Mouse (Mus musculus) kidney, adult 2 months (tissue): ENCODE measurements around the gene Epb42. TPM values are rescaled to one million over a fixed set of nuclear protein-coding genes. Genes with fewer than 3 reads are reported as not detected.

ENCODE experiments used
- DNase-seq: peaks from one replicate; pipeline ENCODE4 v3.0.0; 2021
- H3K27ac ChIP-seq: fragments of 200-500 bp; 2 replicates; pipeline ENCODE4 v1.5.1; 2012; ENCODE audit warnings: low read depth, low read length, control low read depth, inconsistent platforms; ENCODE audit not compliant: insufficient read depth
- H3K27me3 ChIP-seq: fragments of 200-500 bp; replicated peaks from 2 replicates; pipeline ENCODE4 v1.6.1; 2012; ENCODE audit warnings: mild to moderate bottlenecking, moderate library complexity, low read length, inconsistent platforms; ENCODE audit not compliant: control insufficient read depth, insufficient read depth
- H3K36me3 ChIP-seq: fragments of 200-500 bp; 2 replicates; pipeline ENCODE4 v1.6.1; 2012; ENCODE audit warnings: mild to moderate bottlenecking, moderate library complexity, low read length, inconsistent platforms; ENCODE audit not compliant: control insufficient read depth, insufficient read depth
- H3K4me1 ChIP-seq: fragments of 200-500 bp; 2 replicates; pipeline ENCODE4 v1.6.1; 2011; ENCODE audit warnings: low read length; ENCODE audit not compliant: control insufficient read depth, insufficient read depth
- H3K4me3 ChIP-seq: fragments of 200-500 bp; 2 replicates; pipeline ENCODE4 v1.5.1; 2011; ENCODE audit warnings: mild to moderate bottlenecking, low read depth, low read length, control low read depth; ENCODE audit not compliant: insufficient read depth
- CTCF ChIP-seq: fragments of 200-500 bp; conservative IDR thresholded peaks from 2 replicates; pipeline ENCODE4 v1.5.1; 2011; ENCODE audit warnings: low read depth, mild to moderate bottlenecking, control low read depth, low read length, moderate library complexity, mixed read lengths; ENCODE audit not compliant: insufficient read depth, insufficient read length
- POLR2A ChIP-seq: fragments of 200-500 bp; IDR thresholded peaks from one replicate; pipeline ENCODE4 v1.6.1; 2011; ENCODE audit warnings: low read depth, low read length, control low read depth
- WGBS: fragments of 180-500 bp; shearing (Covaris S2); methylation state at CpG from one replicate; pipeline ENCODE4 v1.1.7; 2018; 5-methylcytosine and 5-hydroxymethylcytosine counted together
- polyA plus RNA-seq: library from polyadenylated mRNA; depleted of rRNA; stranded (reverse); fragments of >200 nt; gene quantifications from 2 replicates; pipeline ENCODE4 v1.2.3, GENCODE M21; 2012

Gene Epb42
- polyA plus RNA-seq, 1 experiment = 0.38 TPM

- 93% methylated on average over 1 of the region's 1 CpGs for WGBS
- no peak overlapping the region for H3K4me3 ChIP-seq
- TF ChIP-seq CTCF (peak; percentile 33; the same call in 1 of the 2 replicates), POLR2A (no peak)
- H3K27ac ChIP-seq = no peak overlapping the region
- H3K36me3 ChIP-seq = no peaks in the 10 kb centered on the region
- no peak for DNase-seq
- H3K4me1 ChIP-seq = no peaks in the 10 kb centered on the region
- no peaks in the 10 kb centered on the region for H3K27me3 ChIP-seq
Observed at GRCm38 (mm10) chr2:120985241-120985640, 51.6 kb downstream of the Epb42 start.

- H3K27me3 ChIP-seq = no peaks in the 10 kb centered on the region
- no peaks in the 10 kb centered on the region for H3K4me1 ChIP-seq
- no peak for TF ChIP-seq POLR2A
- no peak for TF ChIP-seq CTCF
- H3K36me3 ChIP-seq = no peaks in the 10 kb centered on the region
- DNase-seq = no peak
- 78% methylated on average over 2 of the region's 2 CpGs for WGBS
- no peak overlapping the region for H3K4me3 ChIP-seq
- H3K27ac ChIP-seq = no peak overlapping the region
Observed at GRCm38 (mm10) chr2:120983611-120984010, 53.3 kb downstream of the Epb42 start.

DNA sequence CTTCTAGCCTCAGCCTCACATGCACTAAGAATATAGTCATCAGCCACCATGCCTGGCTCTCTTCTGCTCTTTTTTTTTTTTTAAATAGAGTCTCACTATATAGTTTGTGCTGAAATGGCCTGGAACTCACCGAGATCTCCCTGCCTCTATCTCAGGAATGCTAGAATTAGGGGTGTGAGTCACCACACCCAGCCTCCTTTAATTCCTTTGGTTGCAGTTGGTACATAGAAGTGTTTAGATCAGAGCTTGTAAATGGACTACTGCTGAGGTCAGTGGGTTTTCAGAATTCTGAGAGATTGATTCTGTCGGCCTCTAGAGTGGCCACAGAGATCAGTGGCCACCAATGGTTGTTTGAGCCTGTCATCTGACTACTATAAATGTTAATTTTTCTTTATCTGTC, 56.0 kb downstream of the Epb42 start:
- 69% methylated on average over 2 of the region's 2 CpGs for WGBS
- TF ChIP-seq POLR2A (no peak), CTCF (no peak)
- Histone ChIP-seq H3K27ac (no peak overlapping the region), H3K4me3 (no peak overlapping the region), H3K4me1 (peaks cover 3% of the 10 kb centered on the region; the same call in 1 of the 2 replicates), H3K36me3 (no peaks in the 10 kb centered on the region), H3K27me3 (no peaks in the 10 kb centered on the region)
- no peak for DNase-seq

GRCm38 (mm10) chr2:120979819-120980218, 57.1 kb downstream of the Epb42 start:
- H3K4me1 ChIP-seq = peaks cover 3% of the 10 kb centered on the region; the same call in 1 of the 2 replicates
- TF ChIP-seq POLR2A = no peak
- TF ChIP-seq CTCF = no peak
- no peaks in the 10 kb centered on the region for H3K36me3 ChIP-seq
- no peak overlapping the region for H3K4me3 ChIP-seq
- no peaks in the 10 kb centered on the region for H3K27me3 ChIP-seq
- WGBS = 78% methylated on average over 1 of the region's 1 CpGs
- peak; percentile 27 for DNase-seq
- no peak overlapping the region; the same call in 1 of the 2 replicates for H3K27ac ChIP-seq

DNA sequence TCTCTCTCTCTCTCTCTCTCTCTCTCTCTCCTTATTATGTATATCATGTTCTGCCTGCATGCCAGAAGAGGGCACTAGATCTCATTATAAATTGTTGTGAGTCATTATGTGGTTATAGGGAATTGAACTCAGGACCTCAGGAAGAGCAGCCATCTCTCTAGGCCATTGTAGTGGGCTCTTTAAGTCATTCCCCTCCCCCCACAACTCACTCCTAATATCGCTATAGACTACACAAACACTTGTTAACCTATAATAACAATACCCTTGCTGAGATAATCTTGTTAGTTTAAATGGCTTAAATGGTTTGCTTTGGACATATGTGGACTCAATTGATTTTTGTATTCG, 58.2 kb downstream of the Epb42 start:
- Histone ChIP-seq H3K27me3 (no peaks in the 10 kb centered on the region), H3K4me3 (no peak overlapping the region), H3K36me3 (no peaks in the 10 kb centered on the region), H3K27ac (no peak overlapping the region), H3K4me1 (peaks cover 3% of the 10 kb centered on the region; the same call in 1 of the 2 replicates)
- no peak for DNase-seq
- no peak for TF ChIP-seq CTCF
- no peak for TF ChIP-seq POLR2A
- 79% methylated on average over 2 of the region's 2 CpGs for WGBS

DNA sequence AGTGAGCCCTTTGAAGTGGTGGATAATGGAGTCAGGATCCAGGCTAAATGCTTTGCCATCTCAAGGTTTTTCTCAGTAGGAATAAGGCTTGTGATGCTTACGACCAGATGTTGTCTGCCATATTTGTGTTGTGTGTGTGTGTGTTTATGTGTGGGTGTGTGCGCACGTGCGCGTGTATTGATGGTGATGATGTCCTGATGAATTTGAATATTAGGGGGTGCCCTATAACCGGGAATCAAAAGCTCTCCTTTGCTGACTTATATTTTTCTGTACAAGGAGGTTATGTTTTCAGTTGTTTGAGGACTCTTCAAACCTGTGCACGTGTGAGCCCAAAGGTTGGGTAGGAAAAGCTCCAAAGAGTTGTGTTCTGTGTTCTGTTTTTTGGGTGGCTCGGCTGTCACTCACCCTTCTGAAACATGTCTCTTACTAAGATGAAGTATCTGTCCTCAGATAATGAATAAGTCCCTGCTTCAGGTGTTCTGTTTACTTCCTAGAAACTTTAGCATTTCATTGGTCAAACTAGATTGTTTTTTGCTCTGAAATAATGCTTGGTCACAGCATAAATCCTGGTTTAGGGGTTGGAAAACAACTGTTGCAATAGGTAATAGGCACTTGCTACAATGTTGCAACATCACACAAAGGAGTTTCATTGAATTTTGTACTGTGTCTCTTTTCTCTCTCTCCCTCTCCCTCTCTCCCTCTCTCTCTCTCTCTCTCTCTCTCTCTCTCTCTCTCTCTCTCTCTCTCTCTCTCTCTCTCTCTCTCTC, 58.8 kb downstream of the Epb42 start:
- 88% methylated on average over 8 of the region's 8 CpGs for WGBS
- H3K4me3 ChIP-seq = peak overlapping the region; percentile 84
- peaks cover 3% of the 10 kb centered on the region; the same call in 1 of the 2 replicates for H3K4me1 ChIP-seq
- no peak for TF ChIP-seq CTCF
- no peak for TF ChIP-seq POLR2A
- peak overlapping the region; percentile 76; the same call in 1 of the 2 replicates for H3K27ac ChIP-seq
- DNase-seq = no peak
- no peaks in the 10 kb centered on the region for H3K36me3 ChIP-seq
- no peaks in the 10 kb centered on the region for H3K27me3 ChIP-seq

GRCm38 (mm10) chr2:120976990-120977925, 59.6 kb downstream of the Epb42 start, which contains the start of gene Tmem62:
Tmem62 (plus strand) TSS chr2:120977017.
- TF ChIP-seq CTCF (peak; percentile 28; the same call in 1 of the 2 replicates), POLR2A (no peak)
- DNase-seq = peak; percentile 77
- H3K27ac ChIP-seq = peak within 1 kb of the TSS; percentile 76
- WGBS = 2% methylated on average over 66 of the region's 71 CpGs
- no peaks in the 10 kb centered on the region for H3K27me3 ChIP-seq
- H3K4me3 ChIP-seq = peak within 1 kb of the TSS; percentile 84
- peaks cover 3% of the 10 kb centered on the region; the same call in 1 of the 2 replicates for H3K4me1 ChIP-seq
- H3K36me3 ChIP-seq = no peaks in the 10 kb centered on the region
